Mouse (Mus musculus) olfactory bulb, adult 2 months (tissue): ENCODE measurements around the gene Adam17.

Experiments used
- CTCF ChIP-seq: fragments of 200-500 bp; IDR thresholded peaks from 2 replicates; pipeline ENCODE4 v1.5.1; 2012; ENCODE audit warnings: low read depth, mild to moderate bottlenecking, low read length, moderate library complexity; ENCODE audit not compliant: insufficient read depth
- POLR2A ChIP-seq: fragments of 200-500 bp; IDR thresholded peaks from 2 replicates; pipeline ENCODE4 v1.6.1; 2012; ENCODE audit warnings: mild to moderate bottlenecking, low read depth, low read length, moderate library complexity; ENCODE audit not compliant: insufficient read depth

DNA sequence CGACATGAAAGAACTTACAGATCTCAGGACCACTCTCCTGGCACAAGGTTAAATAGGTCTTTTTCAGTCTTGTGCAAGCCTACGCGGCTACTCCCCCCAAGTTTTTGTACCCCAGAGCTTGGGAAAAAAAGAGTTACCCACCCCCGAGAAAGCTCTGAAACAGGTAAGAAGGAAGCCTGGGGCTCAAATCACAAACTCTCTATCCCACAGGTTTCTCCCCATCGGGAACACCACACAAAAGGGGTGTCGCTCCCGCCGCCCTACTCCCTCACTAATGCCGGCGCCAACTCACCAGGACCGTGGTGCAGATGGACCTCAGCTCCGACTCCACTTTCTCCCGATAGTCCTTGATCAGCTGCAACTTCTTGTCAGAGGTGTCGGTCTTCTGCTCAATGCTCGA is 43.1 kb upstream of the Adam17 start:
- no peak for TF ChIP-seq POLR2A
- no peak for TF ChIP-seq CTCF
